Mouse (Mus musculus) heart, postnatal 0 days (tissue): ENCODE measurements around the gene C330007P06Rik.

ENCODE experiments used
- CTCF ChIP-seq: IDR thresholded peaks from 2 replicates; pipeline ENCODE4 v1.5.1; 2016; ENCODE audit warnings: antibody characterized with exemption, control low read depth, low read depth
- EP300 ChIP-seq: IDR thresholded peaks from 2 replicates; pipeline ENCODE4 v1.6.1; 2016; ENCODE audit warnings: antibody characterized with exemption, low read depth

GRCm38 (mm10) chrX:36795424-36796162, 78.3 kb downstream of the C330007P06Rik start, which contains the start of gene Slc25a5:
- TF ChIP-seq EP300 (0 out of 2 replicates have a peak, but pooled peaks have one; percentile 6), CTCF (no peak)
